Mouse (Mus musculus): ENCODE data around the gene Lactb.

- TF ChIP-seq E2F4 (IDR thresholded peaks at IDR 0.05; ENCODE audit: insufficient replicate concordance, low read depth, low read length) (no peak), ZKSCAN1 (IDR thresholded peaks at IDR 0.05; ENCODE audit: borderline replicate concordance, low read depth, low read length) (no peak), CTCF (conservative IDR thresholded peaks at IDR 0.05 in 1 of 2, IDR thresholded peaks at IDR 0.05 in 1 of 2; ENCODE audit: low read depth in 2 of 2, low read length in 2 of 2) (no peak), EP300 (IDR thresholded peaks at IDR 0.05; ENCODE audit: low read length) (no peak), POLR2A (IDR thresholded peaks at IDR 0.05; ENCODE audit: low read depth, low read length) (no peak), ZC3H11A (IDR thresholded peaks at IDR 0.05; ENCODE audit: low read depth, low read length) (no peak), SIN3A (IDR thresholded peaks at IDR 0.05; ENCODE audit: low read length) (no peak), NELFE (IDR thresholded peaks at IDR 0.05; ENCODE audit: low read depth, low read length) (no peak), USF1 (IDR thresholded peaks at IDR 0.05; ENCODE audit: low read depth, low read length) (no peak)
These were observed 23.0 kb downstream of the Lactb start for GRCm38 (mm10) chr9:66952321-66952720.

All from CH12.LX (cell line).